9 mouse cellular contexts compared by ENCODE assay signal in the genomic region with DNA sequence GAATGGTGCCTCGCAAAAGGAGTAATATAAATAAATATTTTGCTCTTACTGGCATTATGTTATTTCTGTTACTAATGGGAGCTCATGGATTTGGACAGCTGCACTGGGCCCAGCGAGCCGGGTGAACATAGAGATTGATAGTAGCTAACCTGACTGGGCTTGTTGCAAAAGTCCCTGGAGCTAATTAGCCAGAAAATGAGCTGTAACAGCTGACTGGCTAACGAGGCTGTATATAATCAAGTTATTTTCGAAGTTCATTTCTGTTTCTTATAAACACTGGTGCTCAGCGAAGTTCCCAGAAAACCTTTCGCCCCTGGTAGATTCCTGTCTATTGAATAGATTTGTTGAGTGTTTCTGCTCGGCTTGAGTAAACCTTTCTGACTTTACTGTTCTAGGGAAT. TPM values are rescaled to one million over a fixed set of nuclear protein-coding genes. Genes with fewer than 3 reads are reported as not detected.
DNase-seq lines count a peak whose midpoint lies in the region; ATAC-seq and TF ChIP-seq lines count a peak whose summit lies in the region.
"Had no signal": no experiment of that assay in that cellular context is flagged by ENCODE, and none has a peak within 500 bp of the region (broad histone marks: within the 10 kb centered on the region; RNA-seq: fewer than 3 reads in every experiment).

No protein-coding gene starts in this region.

- 0 out of 2 replicates have a peak, but pooled peaks cover 2% of the 10 kb centered on the region for H3K36me3 ChIP-seq in heart, embryonic 10.5 days
- peaks cover 6% of the 10 kb centered on the region for H3K36me3 ChIP-seq in lung, embryonic 16.5 days (ENCODE audit: control insufficient read depth, insufficient read depth, low read length)
- H3K36me3 ChIP-seq in intestine, postnatal 0 days (ENCODE audit: control insufficient read depth, insufficient read depth) = peaks cover 5% of the 10 kb centered on the region; the same call in 1 of the 2 replicates
- H3K36me3 ChIP-seq in stomach, embryonic 15.5 days = no peaks in the 10 kb centered on the region

- ATAC-seq in lung, embryonic 16.5 days (ENCODE audit: low read depth) = no peak
- no peak for ATAC-seq in intestine, postnatal 0 days
- no peak for ATAC-seq in stomach, embryonic 15.5 days (ENCODE audit: insufficient read depth, low FRiP score, low read depth)

- H3K4me3 ChIP-seq in heart, embryonic 10.5 days = no peak overlapping the region
- H3K4me3 ChIP-seq in lung, embryonic 16.5 days (ENCODE audit: low read length) = no peak overlapping the region
- H3K4me3 ChIP-seq in intestine, postnatal 0 days (ENCODE audit: low read depth, low read length) = no peak overlapping the region
- H3K4me3 ChIP-seq in stomach, embryonic 15.5 days (replicated peaks) = no peak overlapping the region

- H3K9ac ChIP-seq in lung, embryonic 16.5 days (ENCODE audit: low read length) = no peak overlapping the region
- H3K9ac ChIP-seq in intestine, postnatal 0 days (ENCODE audit: low read depth, low read length) = no peak overlapping the region
- no peak overlapping the region for H3K9ac ChIP-seq in stomach, embryonic 15.5 days

- H3K27me3 ChIP-seq in heart, embryonic 10.5 days (ENCODE audit: insufficient read depth, poor library complexity, severe bottlenecking) = no peaks in the 10 kb centered on the region
- H3K27me3 ChIP-seq in lung, embryonic 16.5 days (ENCODE audit: control insufficient read depth, insufficient read depth, low read depth, low read length) = no peaks in the 10 kb centered on the region
- H3K27me3 ChIP-seq in intestine, postnatal 0 days (replicated peaks; ENCODE audit: control insufficient read depth, insufficient read depth, low read length) = no peaks in the 10 kb centered on the region
- no peaks in the 10 kb centered on the region for H3K27me3 ChIP-seq in stomach, embryonic 15.5 days (replicated peaks)

- 83% methylated on average over 8 of the region's 8 CpGs for WGBS in heart, embryonic 10.5 days
- 62% methylated on average over 8 of the region's 8 CpGs for WGBS in lung, embryonic 16.5 days
- WGBS in intestine, postnatal 0 days = 73% methylated on average over 8 of the region's 8 CpGs
- 67% methylated on average over 8 of the region's 8 CpGs for WGBS in stomach, embryonic 15.5 days

- peak overlapping the region; percentile 50 for H3K4me2 ChIP-seq in lung, embryonic 16.5 days (ENCODE audit: low read depth, low read length)
- peak overlapping the region; percentile 51 for H3K4me2 ChIP-seq in intestine, postnatal 0 days (replicated peaks; ENCODE audit: low read depth)
- H3K4me2 ChIP-seq in stomach, embryonic 15.5 days = peak overlapping the region; percentile 39

- intact Hi-C loops in heart, postnatal 36 days (cut with DNase I) = no loop called here

- peaks cover 15% of the 10 kb centered on the region for H3K4me1 ChIP-seq in heart, embryonic 10.5 days
- H3K4me1 ChIP-seq in lung, embryonic 16.5 days (replicated peaks; ENCODE audit: control insufficient read depth, insufficient read depth, low read length) = peaks cover 7% of the 10 kb centered on the region; the same call in 1 of the 2 replicates
- H3K4me1 ChIP-seq in intestine, postnatal 0 days (replicated peaks; ENCODE audit: control insufficient read depth, insufficient read depth, low read length) = no peaks in the 10 kb centered on the region; the same call in 1 of the 2 replicates
- H3K4me1 ChIP-seq in stomach, embryonic 15.5 days = 0 out of 2 replicates have a peak, but pooled peaks cover 4% of the 10 kb centered on the region

- DNase-seq in heart, embryonic 10.5 days (ENCODE audit: low spot score) = no peak
- DNase-seq in heart, postnatal 36 days = no peak
- no peak for DNase-seq in lung, postnatal 10 days
- DNase-seq in thymus, postnatal 36 days = no peak
- no peak for DNase-seq in ovary, adult 18-20 months (ENCODE audit: low spot score)

- peak overlapping the region; percentile 47; the same call in 1 of the 2 replicates for H3K27ac ChIP-seq in heart, embryonic 10.5 days
- no peak overlapping the region for H3K27ac ChIP-seq in lung, embryonic 16.5 days (ENCODE audit: low read length)
- H3K27ac ChIP-seq in intestine, postnatal 0 days (ENCODE audit: low read depth, low read length) = peak overlapping the region; percentile 15; the same call in 1 of the 2 replicates
- H3K27ac ChIP-seq in stomach, embryonic 15.5 days = peak overlapping the region; percentile 46; the same call in 1 of the 2 replicates

- no peak for TF ChIP-seq CTCF in intestine, postnatal 0 days (IDR thresholded peaks at IDR 0.05; ENCODE audit: low read depth)

- no peaks in the 10 kb centered on the region for H3K9me3 ChIP-seq in heart, embryonic 10.5 days
- no peaks in the 10 kb centered on the region for H3K9me3 ChIP-seq in lung, embryonic 16.5 days (ENCODE audit: control insufficient read depth, low read length)
- no peaks in the 10 kb centered on the region for H3K9me3 ChIP-seq in intestine, postnatal 0 days (ENCODE audit: control insufficient read depth)
- no peaks in the 10 kb centered on the region for H3K9me3 ChIP-seq in stomach, embryonic 15.5 days

RNA-seq across cellular contexts. Expression of gene 4930550C14Rik, which starts 0.9 kb away (rescaled TPM):
- 0.09 and 0.58 TPM in 2 replicates for polyA plus RNA-seq in heart, embryonic 10.5 days (2016; fragmentation: Nextera tagmentation; extraction: Ambion mirVana)
- total RNA-seq in heart, postnatal 36 days (2021) = under 1 TPM in 1 of 2 experiments, not detected in 1; 0.35 TPM
- polyA plus RNA-seq in lung, embryonic 16.5 days (2015; fragmentation: Nextera tagmentation; extraction: Ambion mirVana) = 1.9 and 2.6 TPM in 2 replicates
- 0.26 and 0.58 TPM in 2 replicates for polyA plus RNA-seq in intestine, postnatal 0 days (2015; fragmentation: Nextera tagmentation; extraction: Ambion mirVana)
- polyA plus RNA-seq in stomach, embryonic 15.5 days (2015; fragmentation: Nextera tagmentation; extraction: Ambion mirVana) = 0.55 and 1.0 TPM in 2 replicates
- total RNA-seq: granulocyte monocyte progenitor cell, adult 5-6 weeks had no signal

RNA-seq across cellular contexts. Expression of gene Kdelc2, which starts 19.2 kb away (rescaled TPM):
- 17.5 and 18.1 TPM in 2 replicates for polyA plus RNA-seq in heart, embryonic 10.5 days (2016; fragmentation: Nextera tagmentation; extraction: Ambion mirVana)
- 1 to 10 TPM; 8.1 to 9.3 TPM for total RNA-seq in heart, postnatal 36 days (2021)
- polyA plus RNA-seq in lung, embryonic 16.5 days (2015; fragmentation: Nextera tagmentation; extraction: Ambion mirVana) = 51.6 and 53.7 TPM in 2 replicates
- 10.5 and 11.7 TPM in 2 replicates for polyA plus RNA-seq in intestine, postnatal 0 days (2015; fragmentation: Nextera tagmentation; extraction: Ambion mirVana)
- polyA plus RNA-seq in stomach, embryonic 15.5 days (2015; fragmentation: Nextera tagmentation; extraction: Ambion mirVana) = 30.9 and 31.0 TPM in 2 replicates
